Mouse (Mus musculus) cerebellum, adult 11-12 months (tissue): ENCODE results near the gene Rhbdd1.

ENCODE experiments used
- DNase-seq: peaks from one replicate; pipeline ENCODE4 v3.0.0; 2022

Gene Rhbdd1

GRCm38 (mm10) chr1:82371636-82372428 lies 55.6 kb downstream of the Rhbdd1 start:
- no peak for DNase-seq

- DNase-seq = no peak
These were observed 57.7 kb downstream of the Rhbdd1 start for GRCm38 (mm10) chr1:82373924-82374323.

- no peak for DNase-seq
These were observed 58.6 kb downstream of the Rhbdd1 start for GRCm38 (mm10) chr1:82374831-82375358.

GRCm38 (mm10) chr1:82375452-82375851 lies 59.2 kb downstream of the Rhbdd1 start:
- DNase-seq = no peak

- no peak for DNase-seq
These were observed 65.7 kb downstream of the Rhbdd1 start for GRCm38 (mm10) chr1:82381946-82382345.

GRCm38 (mm10) chr1:82384106-82384505 lies 67.9 kb downstream of the Rhbdd1 start:
- DNase-seq = no peak

- no peak for DNase-seq
These were observed 68.8 kb downstream of the Rhbdd1 start for GRCm38 (mm10) chr1:82385054-82385453.

- no peak for DNase-seq
These were observed 69.6 kb downstream of the Rhbdd1 start for GRCm38 (mm10) chr1:82385827-82386230.

- no peak for DNase-seq
These were observed 70.8 kb downstream of the Rhbdd1 start for GRCm38 (mm10) chr1:82386814-82387771.

GRCm38 (mm10) chr1:82389371-82389770 lies 73.1 kb downstream of the Rhbdd1 start:
- no peak for DNase-seq

GRCm38 (mm10) chr1:82395371-82395770 lies 79.1 kb downstream of the Rhbdd1 start:
- no peak for DNase-seq

- DNase-seq = no peak
These were observed 91.5 kb downstream of the Rhbdd1 start for GRCm38 (mm10) chr1:82407786-82408185.

- no peak for DNase-seq
These were observed 93.0 kb downstream of the Rhbdd1 start for GRCm38 (mm10) chr1:82409271-82409670.

- DNase-seq = no peak
These were observed 94.3 kb downstream of the Rhbdd1 start for GRCm38 (mm10) chr1:82410548-82410947.

- no peak for DNase-seq
These were observed 95.3 kb downstream of the Rhbdd1 start for GRCm38 (mm10) chr1:82411521-82411920.

GRCm38 (mm10) chr1:82412085-82412484 lies 95.8 kb downstream of the Rhbdd1 start:
- no peak for DNase-seq

- DNase-seq = no peak
These were observed 98.3 kb downstream of the Rhbdd1 start for GRCm38 (mm10) chr1:82414434-82415045.

- no peak for DNase-seq
These were observed 99.4 kb downstream of the Rhbdd1 start for GRCm38 (mm10) chr1:82415641-82416040.

- DNase-seq = no peak
These were observed 111.5 kb downstream of the Rhbdd1 start for GRCm38 (mm10) chr1:82427729-82428128.

GRCm38 (mm10) chr1:82429061-82429460 lies 112.8 kb downstream of the Rhbdd1 start:
- DNase-seq = no peak

- DNase-seq = peak; percentile 65
These were observed 116.8 kb downstream of the Rhbdd1 start for GRCm38 (mm10) chr1:82432919-82433648.

- DNase-seq = no peak
These were observed 117.4 kb downstream of the Rhbdd1 start for GRCm38 (mm10) chr1:82433649-82434005.
